Mouse (Mus musculus): ENCODE results near the gene Syp. TPM values are rescaled to one million over a fixed set of nuclear protein-coding genes. Genes with fewer than 3 reads are reported as not detected.
A peak's percentile ranks its signal among the peaks of the same experiment; 100 is the strongest.

Gene Syp
- polyA plus RNA-seq, 1 experiment from 2014 or later = 26.5 TPM

DNA sequence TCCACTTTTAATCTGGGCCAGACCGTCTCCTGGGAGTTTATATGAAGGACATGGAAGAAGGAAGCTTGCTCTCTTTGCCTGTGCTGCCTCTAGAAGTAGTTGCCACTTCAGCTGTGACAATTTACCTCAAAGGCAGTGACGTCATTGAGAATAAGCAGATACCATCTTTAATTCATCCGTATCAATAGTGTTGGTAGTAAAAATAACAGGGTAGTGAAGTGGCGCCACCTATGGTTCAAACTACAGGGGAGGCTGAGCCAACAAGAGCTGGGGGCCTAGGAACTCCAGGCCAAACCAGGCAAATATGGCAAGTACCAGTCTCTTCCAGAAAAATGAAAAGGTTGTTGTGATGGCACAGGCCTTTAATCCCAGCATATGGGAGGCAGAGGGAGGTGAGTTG lies 54.6 kb downstream of the Syp start:
- H3K36me3 ChIP-seq = no peaks in the 10 kb centered on the region
- no peak overlapping the region for H3K4me3 ChIP-seq
- peak; percentile 7 for DNase-seq (ENCODE audit: low spot score)
- WGBS = 36% methylated on average over 4 of the region's 4 CpGs
- H3K4me1 ChIP-seq (replicated peaks) = no peaks in the 10 kb centered on the region
- H3K9me3 ChIP-seq = no peaks in the 10 kb centered on the region
- no peak overlapping the region for H3K27ac ChIP-seq
- no peaks in the 10 kb centered on the region for H3K27me3 ChIP-seq (ENCODE audit: insufficient read depth, poor library complexity, severe bottlenecking)

DNA sequence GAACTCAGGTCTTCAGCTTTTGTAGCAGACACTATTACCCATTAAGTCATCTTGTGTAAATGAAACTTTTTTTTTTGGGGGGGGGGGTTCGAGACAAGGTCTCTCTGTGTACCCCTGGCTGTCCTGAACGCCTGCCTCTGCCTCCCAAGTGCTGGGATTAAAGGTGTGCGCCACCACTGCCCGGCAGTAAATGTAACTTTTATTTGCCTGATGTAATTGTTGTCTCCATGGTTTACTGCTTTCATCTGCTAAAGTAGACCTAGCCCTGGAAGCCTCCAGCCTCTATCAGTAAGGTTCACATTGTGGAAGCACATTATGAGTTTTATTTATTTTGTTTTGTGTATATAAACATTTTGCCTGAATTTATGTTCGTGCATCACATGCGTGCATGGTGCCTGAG lies 58.2 kb downstream of the Syp start:
- H3K27me3 ChIP-seq (ENCODE audit: insufficient read depth, poor library complexity, severe bottlenecking) = no peaks in the 10 kb centered on the region
- peak overlapping the region; percentile 64 for H3K4me3 ChIP-seq
- DNase-seq (ENCODE audit: low spot score) = no peak
- no peaks in the 10 kb centered on the region; the same call in 1 of the 2 replicates for H3K4me1 ChIP-seq (replicated peaks)
- H3K9me3 ChIP-seq = no peaks in the 10 kb centered on the region
- H3K36me3 ChIP-seq = peaks cover 29% of the 10 kb centered on the region
- 50% methylated on average over 6 of the region's 6 CpGs for WGBS
- H3K27ac ChIP-seq = no peak overlapping the region

DNA sequence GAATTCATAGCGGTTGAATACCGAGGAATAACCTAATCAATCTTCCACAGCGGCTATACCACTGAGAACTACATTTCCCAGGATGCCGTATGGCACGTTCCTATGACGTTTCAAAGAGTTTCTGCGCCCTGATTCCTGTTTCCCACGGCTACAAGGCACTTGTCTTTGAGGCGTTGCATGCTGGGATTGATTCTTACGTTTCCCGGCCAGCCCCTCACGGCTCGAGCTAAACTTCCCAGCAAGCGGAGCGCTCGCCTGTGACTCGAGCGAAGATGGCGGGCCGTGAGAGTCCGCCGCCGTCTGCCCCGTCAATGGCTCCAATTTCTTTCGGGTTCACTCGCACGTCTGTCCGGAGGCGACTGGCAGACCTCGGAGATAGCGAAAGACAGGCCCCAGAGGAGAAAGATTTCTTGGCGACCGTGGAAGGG lies 58.7 kb downstream of the Syp start, which contains the start of gene Gpkow:
TSS of gene Gpkow (plus strand) at position 178 of the 428 bp plus-strand sequence.
- H3K36me3 ChIP-seq = peaks cover 34% of the 10 kb centered on the region
- peak; percentile 82 for DNase-seq (ENCODE audit: low spot score)
- H3K27me3 ChIP-seq (ENCODE audit: insufficient read depth, poor library complexity, severe bottlenecking) = no peaks in the 10 kb centered on the region
- peak within 1 kb of the TSS; percentile 81 for H3K27ac ChIP-seq
- 11% methylated on average over 33 of the region's 33 CpGs for WGBS
- H3K4me3 ChIP-seq = peak within 1 kb of the TSS; percentile 64
- no peaks in the 10 kb centered on the region; the same call in 1 of the 2 replicates for H3K4me1 ChIP-seq (replicated peaks)
- H3K9me3 ChIP-seq = no peaks in the 10 kb centered on the region

Other genes starting within 250 kb of the Syp start
- gene Foxp3, start 64.8 kb upstream of the Syp start, polyA plus RNA-seq (2016; fragmentation: Nextera tagmentation; extraction: Ambion mirVana) = 0.07 and 0.08 TPM in 2 replicates
- 2.5 and 2.8 TPM in 2 replicates for gene Ppp1r3f, start 64.2 kb upstream of the Syp start, polyA plus RNA-seq (2016; fragmentation: Nextera tagmentation; extraction: Ambion mirVana)
- 33.5 and 34.4 TPM in 2 replicates for gene Ccdc22, start 33.0 kb upstream of the Syp start, polyA plus RNA-seq (2016; fragmentation: Nextera tagmentation; extraction: Ambion mirVana)
- gene Cacna1f, start 31.4 kb upstream of the Syp start, polyA plus RNA-seq (2016; fragmentation: Nextera tagmentation; extraction: Ambion mirVana) = not detected in 2 replicates
- 4.4 and 4.5 TPM in 2 replicates for gene Prickle3, start 18.8 kb downstream of the Syp start, polyA plus RNA-seq (2016; fragmentation: Nextera tagmentation; extraction: Ambion mirVana)
- 40.9 and 52.0 TPM in 2 replicates for gene Plp2, start 32.9 kb downstream of the Syp start, polyA plus RNA-seq (2016; fragmentation: Nextera tagmentation; extraction: Ambion mirVana)
- gene Magix, start 42.8 kb downstream of the Syp start, polyA plus RNA-seq (2016; fragmentation: Nextera tagmentation; extraction: Ambion mirVana) = not detected in 2 replicates
- gene Gpkow, start 58.7 kb downstream of the Syp start, polyA plus RNA-seq (2016; fragmentation: Nextera tagmentation; extraction: Ambion mirVana) = 36.0 and 42.8 TPM in 2 replicates
- 19.5 and 23.7 TPM in 2 replicates for gene Wdr45, start 75.9 kb downstream of the Syp start, polyA plus RNA-seq (2016; fragmentation: Nextera tagmentation; extraction: Ambion mirVana)
- gene Gm45208, start 83.8 kb downstream of the Syp start, polyA plus RNA-seq (2016; fragmentation: Nextera tagmentation; extraction: Ambion mirVana) = not detected in 2 replicates
- gene Praf2, start 90.0 kb downstream of the Syp start, polyA plus RNA-seq (2016; fragmentation: Nextera tagmentation; extraction: Ambion mirVana) = 78.2 and 101 TPM in 2 replicates
- gene Ccdc120, start 112.4 kb downstream of the Syp start, polyA plus RNA-seq (2016; fragmentation: Nextera tagmentation; extraction: Ambion mirVana) = 18.7 and 22.9 TPM in 2 replicates
- gene Tfe3, start 124.1 kb downstream of the Syp start, polyA plus RNA-seq (2016; fragmentation: Nextera tagmentation; extraction: Ambion mirVana) = 31.7 and 36.5 TPM in 2 replicates
- 45.3 and 47.8 TPM in 2 replicates for gene Gripap1, start 151.3 kb downstream of the Syp start, polyA plus RNA-seq (2016; fragmentation: Nextera tagmentation; extraction: Ambion mirVana)
- gene Kcnd1, start 183.8 kb downstream of the Syp start, polyA plus RNA-seq (2016; fragmentation: Nextera tagmentation; extraction: Ambion mirVana) = 1.4 and 2.2 TPM in 2 replicates
- gene Otud5, start 202.9 kb downstream of the Syp start, polyA plus RNA-seq (2016; fragmentation: Nextera tagmentation; extraction: Ambion mirVana) = 43.8 and 55.9 TPM in 2 replicates
- gene Pim2, start 239.8 kb downstream of the Syp start, polyA plus RNA-seq (2016; fragmentation: Nextera tagmentation; extraction: Ambion mirVana) = 8.8 and 10.2 TPM in 2 replicates
- gene Slc35a2, start 245.6 kb downstream of the Syp start, polyA plus RNA-seq (2016; fragmentation: Nextera tagmentation; extraction: Ambion mirVana) = 26.6 and 32.5 TPM in 2 replicates